Mouse (Mus musculus) lung, postnatal 25 days (tissue): Measurements from ENCODE around the gene Slc25a12.

Experiments
- DNase-seq: peaks from one replicate; pipeline ENCODE4 v3.0.0; 2022; ENCODE audit warnings: low spot score

The Slc25a12 gene

GRCm38 (mm10) chr2:71248071-71248470 is 119.5 kb downstream of the Slc25a12 start:
- no peak for DNase-seq

- DNase-seq: no peak
Observed at GRCm38 (mm10) chr2:71246096-71246495, 121.5 kb downstream of the Slc25a12 start.

GRCm38 (mm10) chr2:71245416-71245815 is 122.1 kb downstream of the Slc25a12 start:
- no peak for DNase-seq

GRCm38 (mm10) chr2:71244807-71245206 is 122.7 kb downstream of the Slc25a12 start:
- no peak for DNase-seq

GRCm38 (mm10) chr2:71243058-71243672 is 124.4 kb downstream of the Slc25a12 start:
- no peak for DNase-seq

- no peak for DNase-seq
Observed at GRCm38 (mm10) chr2:71242180-71242579, 125.4 kb downstream of the Slc25a12 start.

GRCm38 (mm10) chr2:71241505-71241904 is 126.0 kb downstream of the Slc25a12 start:
- DNase-seq: no peak

- DNase-seq: no peak
Observed at GRCm38 (mm10) chr2:71236009-71236408, 131.5 kb downstream of the Slc25a12 start.

GRCm38 (mm10) chr2:71235420-71235819 is 132.1 kb downstream of the Slc25a12 start:
- no peak for DNase-seq

GRCm38 (mm10) chr2:71232976-71233375 is 134.6 kb downstream of the Slc25a12 start:
- no peak for DNase-seq

- DNase-seq: no peak
Observed at GRCm38 (mm10) chr2:71231951-71232350, 135.6 kb downstream of the Slc25a12 start.

- no peak for DNase-seq
Observed at GRCm38 (mm10) chr2:71229603-71230002, 137.9 kb downstream of the Slc25a12 start.

GRCm38 (mm10) chr2:71227398-71227797 is 140.2 kb downstream of the Slc25a12 start:
- no peak for DNase-seq
